Mouse (Mus musculus): Measurements from ENCODE around the gene Mdp1. TPM values are rescaled to one million over a fixed set of nuclear protein-coding genes. Genes with fewer than 3 reads are reported as not detected.

Mdp1 gene
- polyA plus RNA-seq, 1 experiment from 2014 or later: 64.0 TPM

DNA sequence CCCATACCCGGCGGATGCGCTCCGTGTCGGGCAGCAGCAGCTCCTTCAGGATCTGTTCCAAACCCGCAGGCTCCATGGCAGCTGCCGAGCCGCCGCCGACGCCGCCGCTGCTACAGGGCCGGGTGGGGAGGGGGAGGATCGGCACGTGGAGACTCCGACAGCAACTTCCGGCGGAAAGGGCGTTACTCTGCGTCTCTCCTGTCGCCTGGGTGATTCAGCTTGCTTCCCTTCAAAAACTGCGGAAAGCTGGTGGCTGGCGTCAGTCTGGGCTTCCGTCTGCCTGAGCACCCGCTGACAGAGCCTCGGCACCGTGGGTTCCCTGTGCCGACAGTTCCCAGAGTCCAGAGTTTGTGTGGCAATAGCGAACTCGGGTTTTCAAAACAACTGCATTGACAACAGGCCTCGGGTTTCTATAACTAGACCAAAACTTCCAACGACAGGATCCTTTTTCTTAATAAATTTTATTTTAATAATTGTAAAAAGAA is 24.7 kb downstream of the Mdp1 start, which contains the start of gene Ipo4:
Ipo4 (minus strand) TSS at position 435 of the 485 bp plus-strand sequence.
- WGBS: 2% methylated on average over 33 of the region's 33 CpGs
- Histone ChIP-seq H3K4me3 (ENCODE audit: low read depth, low read length) (peak within 1 kb of the TSS; percentile 74), H3K4me1 (ENCODE audit: control insufficient read depth, insufficient read depth, low read length) (peaks cover 4% of the 10 kb centered on the region; the same call in 1 of the 2 replicates), H3K27me3 (ENCODE audit: control insufficient read depth, insufficient read depth, low read length) (no peaks in the 10 kb centered on the region), H3K9ac (ENCODE audit: low read length) (peak within 1 kb of the TSS; percentile 75), H3K9me3 (ENCODE audit: control insufficient read depth, low read length) (no peaks in the 10 kb centered on the region), H3K36me3 (ENCODE audit: control insufficient read depth, insufficient read depth, low read length) (peaks cover 21% of the 10 kb centered on the region), H3K4me2 (ENCODE audit: low read depth, severe bottlenecking) (peak within 1 kb of the TSS; percentile 96), H3K27ac (replicated peaks; ENCODE audit: low read depth, low read length) (no peak within 1 kb of the TSS)
- DNase-seq (ENCODE audit: low spot score) (peak; percentile 91), ATAC-seq (ENCODE audit: insufficient number of reproducible peaks, low FRiP score, low TSS enrichment, low read depth) (peak; percentile 74)

DNA sequence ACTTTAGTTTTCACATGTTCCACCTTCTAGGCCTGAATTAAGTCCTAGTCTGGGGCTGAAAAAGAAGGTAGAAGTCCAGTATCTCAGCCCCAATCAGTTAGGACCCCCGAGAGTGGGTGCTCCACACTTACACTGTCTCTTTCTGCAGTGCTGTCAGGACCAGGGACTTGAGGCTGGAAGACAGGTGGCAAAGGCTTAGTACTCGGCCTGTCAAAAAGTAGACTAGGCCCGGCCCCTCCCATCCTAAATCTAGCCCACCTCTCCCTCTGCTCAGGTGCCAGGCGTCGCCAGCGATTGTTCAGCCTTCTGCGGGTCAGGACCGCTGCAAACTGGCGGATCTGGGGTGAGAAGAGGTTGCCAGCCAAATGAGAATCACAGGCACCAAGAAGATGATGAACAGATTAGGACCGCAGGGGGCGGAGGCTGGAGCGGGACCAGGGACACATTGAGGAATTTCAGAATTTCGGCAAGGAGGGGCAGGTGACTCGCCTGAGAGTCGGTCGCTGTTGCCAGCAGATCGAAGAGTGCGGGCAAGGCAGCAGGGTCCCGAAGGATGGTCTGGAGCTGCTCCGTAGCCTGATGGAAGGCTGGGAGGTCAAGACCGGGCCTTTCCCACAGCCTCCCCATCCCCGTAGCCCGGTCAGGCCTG is 25.3 kb downstream of the Mdp1 start:
- peaks cover 24% of the 10 kb centered on the region for H3K36me3 ChIP-seq (ENCODE audit: control insufficient read depth, insufficient read depth, low read length)
- H3K27ac ChIP-seq (replicated peaks; ENCODE audit: low read depth, low read length): no peak overlapping the region
- ATAC-seq (ENCODE audit: insufficient number of reproducible peaks, low FRiP score, low TSS enrichment, low read depth) (peak; percentile 76), DNase-seq (ENCODE audit: low spot score) (no peak)
- H3K4me1 ChIP-seq (ENCODE audit: control insufficient read depth, insufficient read depth, low read length): peaks cover 4% of the 10 kb centered on the region; the same call in 1 of the 2 replicates
- no peaks in the 10 kb centered on the region for H3K27me3 ChIP-seq (ENCODE audit: control insufficient read depth, insufficient read depth, low read length)
- WGBS: 3% methylated on average over 23 of the region's 23 CpGs
- H3K9me3 ChIP-seq (ENCODE audit: control insufficient read depth, low read length): no peaks in the 10 kb centered on the region
- peak overlapping the region; percentile 74 for H3K4me3 ChIP-seq (ENCODE audit: low read depth, low read length)
- H3K4me2 ChIP-seq (ENCODE audit: low read depth, severe bottlenecking): peak overlapping the region; percentile 96
- peak overlapping the region; percentile 75 for H3K9ac ChIP-seq (ENCODE audit: low read length)

GRCm38 (mm10) chr14:55629312-55629711 is 31.0 kb downstream of the Mdp1 start:
- H3K36me3 ChIP-seq (ENCODE audit: control insufficient read depth, insufficient read depth, low read length): peaks cover 42% of the 10 kb centered on the region
- 57% methylated on average over 5 of the region's 5 CpGs for WGBS
- H3K9ac ChIP-seq (ENCODE audit: low read length): no peak overlapping the region
- no peak overlapping the region for H3K27ac ChIP-seq (replicated peaks; ENCODE audit: low read depth, low read length)
- ATAC-seq (ENCODE audit: insufficient number of reproducible peaks, low FRiP score, low TSS enrichment, low read depth): no peak
- DNase-seq (ENCODE audit: low spot score): peak; percentile 42
- H3K9me3 ChIP-seq (ENCODE audit: control insufficient read depth, low read length): no peaks in the 10 kb centered on the region
- H3K4me1 ChIP-seq (ENCODE audit: control insufficient read depth, insufficient read depth, low read length): no peaks in the 10 kb centered on the region
- no peaks in the 10 kb centered on the region for H3K27me3 ChIP-seq (ENCODE audit: control insufficient read depth, insufficient read depth, low read length)
- no peak overlapping the region for H3K4me3 ChIP-seq (ENCODE audit: low read depth, low read length)
- no peak overlapping the region for H3K4me2 ChIP-seq (ENCODE audit: low read depth, severe bottlenecking)

DNA sequence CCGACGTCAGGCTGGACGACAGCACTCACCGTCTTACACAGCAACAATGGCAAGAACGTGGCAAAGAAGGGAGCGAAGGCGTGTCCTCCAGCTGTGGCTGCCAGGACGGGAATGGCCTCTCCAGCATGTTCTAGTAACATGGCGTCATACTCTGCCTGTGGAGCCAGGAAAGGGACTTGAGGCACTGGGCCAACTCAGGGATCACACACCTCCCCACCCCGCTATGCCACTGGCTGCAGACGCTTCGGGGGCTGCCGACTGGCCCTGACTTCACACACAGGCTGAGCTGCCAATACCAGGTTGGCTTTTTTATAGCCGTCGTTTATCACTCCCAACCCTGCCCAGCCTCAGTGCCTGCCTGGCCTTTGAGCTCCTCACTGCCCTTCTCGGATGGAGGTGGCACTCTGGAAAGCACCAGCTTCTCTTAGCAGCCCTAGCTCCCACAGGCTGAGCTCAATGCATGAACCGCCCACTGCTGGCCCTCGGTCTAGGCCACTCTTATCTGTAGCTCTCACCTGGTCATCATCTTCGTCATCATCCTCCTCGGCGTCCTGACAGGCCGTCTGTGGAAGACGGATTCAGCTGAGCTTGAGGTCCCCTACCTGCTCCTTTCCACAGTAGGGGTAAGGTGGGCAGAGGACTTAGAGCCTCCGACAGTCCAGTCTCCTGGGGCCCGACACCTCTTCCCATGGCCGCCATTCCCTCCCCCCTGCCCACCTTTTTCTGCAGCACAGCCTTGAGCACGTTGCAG is 32.1 kb downstream of the Mdp1 start:
- 78% methylated on average over 27 of the region's 27 CpGs for WGBS
- H3K27me3 ChIP-seq (ENCODE audit: control insufficient read depth, insufficient read depth, low read length): no peaks in the 10 kb centered on the region

GRCm38 (mm10) chr14:55618486-55619195 is 41.7 kb downstream of the Mdp1 start:
- Histone ChIP-seq H3K4me2 (ENCODE audit: low read depth, severe bottlenecking) (peak overlapping the region; percentile 42), H3K9ac (ENCODE audit: low read length) (0 out of 2 replicates have a peak overlapping the region, but pooled peaks have one; percentile 1), H3K27me3 (ENCODE audit: control insufficient read depth, insufficient read depth, low read length) (no peaks in the 10 kb centered on the region), H3K4me3 (ENCODE audit: low read depth, low read length) (peak overlapping the region; percentile 14), H3K36me3 (ENCODE audit: control insufficient read depth, insufficient read depth, low read length) (no peaks in the 10 kb centered on the region), H3K4me1 (ENCODE audit: control insufficient read depth, insufficient read depth, low read length) (no peaks in the 10 kb centered on the region), H3K27ac (replicated peaks; ENCODE audit: low read depth, low read length) (no peak overlapping the region), H3K9me3 (ENCODE audit: control insufficient read depth, low read length) (no peaks in the 10 kb centered on the region)
- 41% methylated on average over 22 of the region's 22 CpGs for WGBS
- ATAC-seq (ENCODE audit: insufficient number of reproducible peaks, low FRiP score, low TSS enrichment, low read depth): no peak
- no peak for DNase-seq (ENCODE audit: low spot score)

More for the DNA sequence above, 32.1 kb downstream of the Mdp1 start:
- Histone ChIP-seq H3K4me3 (ENCODE audit: low read depth, low read length) (no peak overlapping the region), H3K9ac (ENCODE audit: low read length) (no peak overlapping the region), H3K4me2 (ENCODE audit: low read depth, severe bottlenecking) (no peak overlapping the region), H3K9me3 (ENCODE audit: control insufficient read depth, low read length) (no peaks in the 10 kb centered on the region), H3K36me3 (ENCODE audit: control insufficient read depth, insufficient read depth, low read length) (peaks cover 42% of the 10 kb centered on the region), H3K27ac (replicated peaks; ENCODE audit: low read depth, low read length) (no peak overlapping the region), H3K4me1 (ENCODE audit: control insufficient read depth, insufficient read depth, low read length) (no peaks in the 10 kb centered on the region)
- ATAC-seq (ENCODE audit: insufficient number of reproducible peaks, low FRiP score, low TSS enrichment, low read depth) (no peak), DNase-seq (ENCODE audit: low spot score) (no peak)

- Histone ChIP-seq H3K9ac (ENCODE audit: low read length) (0 out of 2 replicates have a peak within 1 kb of the TSS, but pooled peaks have one; percentile 1), H3K27me3 (ENCODE audit: control insufficient read depth, insufficient read depth, low read length) (no peaks in the 10 kb centered on the region), H3K4me3 (ENCODE audit: low read depth, low read length) (peak within 1 kb of the TSS; percentile 14), H3K4me2 (ENCODE audit: low read depth, severe bottlenecking) (peak within 1 kb of the TSS; percentile 42), H3K9me3 (ENCODE audit: control insufficient read depth, low read length) (no peaks in the 10 kb centered on the region), H3K36me3 (ENCODE audit: control insufficient read depth, insufficient read depth, low read length) (no peaks in the 10 kb centered on the region), H3K4me1 (ENCODE audit: control insufficient read depth, insufficient read depth, low read length) (no peaks in the 10 kb centered on the region), H3K27ac (replicated peaks; ENCODE audit: low read depth, low read length) (no peak within 1 kb of the TSS)
- WGBS: 8% methylated on average over 21 of the region's 21 CpGs
- peak; percentile 70 for DNase-seq (ENCODE audit: low spot score)
- ATAC-seq (ENCODE audit: insufficient number of reproducible peaks, low FRiP score, low TSS enrichment, low read depth): peak; percentile 86
Observed at GRCm38 (mm10) chr14:55617822-55618221, 42.5 kb downstream of the Mdp1 start, which contains the start of gene Rec8. TSS of gene Rec8 (plus strand) at chr14:55618037.

- Histone ChIP-seq H3K27me3 (ENCODE audit: control insufficient read depth, insufficient read depth, low read length) (no peaks in the 10 kb centered on the region), H3K9me3 (ENCODE audit: control insufficient read depth, low read length) (no peaks in the 10 kb centered on the region), H3K36me3 (ENCODE audit: control insufficient read depth, insufficient read depth, low read length) (no peaks in the 10 kb centered on the region), H3K27ac (replicated peaks; ENCODE audit: low read depth, low read length) (no peak overlapping the region), H3K4me2 (ENCODE audit: low read depth, severe bottlenecking) (no peak overlapping the region), H3K4me1 (ENCODE audit: control insufficient read depth, insufficient read depth, low read length) (no peaks in the 10 kb centered on the region), H3K9ac (ENCODE audit: low read length) (no peak overlapping the region), H3K4me3 (ENCODE audit: low read depth, low read length) (no peak overlapping the region)
- DNase-seq (ENCODE audit: low spot score): no peak
- 78% methylated on average over 2 of the region's 2 CpGs for WGBS
- no peak for ATAC-seq (ENCODE audit: insufficient number of reproducible peaks, low FRiP score, low TSS enrichment, low read depth)
Observed at GRCm38 (mm10) chr14:55616844-55617243, 43.5 kb downstream of the Mdp1 start.

DNA sequence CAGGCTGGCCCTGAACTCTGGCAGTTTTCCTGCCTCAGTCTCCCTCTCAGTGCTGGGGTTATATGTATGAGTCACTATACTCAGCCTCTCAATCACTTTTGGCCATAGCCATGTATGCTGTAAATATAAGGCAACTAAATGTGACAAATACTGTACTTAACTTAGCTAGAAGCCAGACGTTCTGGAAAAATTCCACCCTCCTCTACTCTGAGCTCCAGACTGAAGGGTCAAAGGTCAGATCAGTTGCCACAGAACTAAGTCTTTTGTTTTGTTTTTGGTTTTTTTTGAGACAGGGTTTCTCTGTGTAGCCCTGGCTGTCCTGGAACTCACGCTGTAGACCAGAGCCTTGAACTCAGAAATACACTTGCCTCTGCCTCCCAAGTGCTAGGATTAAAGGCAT is 44.4 kb downstream of the Mdp1 start:
- WGBS: 58% methylated on average over 2 of the region's 2 CpGs
- DNase-seq (ENCODE audit: low spot score) (no peak), ATAC-seq (ENCODE audit: insufficient number of reproducible peaks, low FRiP score, low TSS enrichment, low read depth) (no peak)
- Histone ChIP-seq H3K27ac (replicated peaks; ENCODE audit: low read depth, low read length) (no peak overlapping the region), H3K27me3 (ENCODE audit: control insufficient read depth, insufficient read depth, low read length) (no peaks in the 10 kb centered on the region), H3K4me2 (ENCODE audit: low read depth, severe bottlenecking) (no peak overlapping the region), H3K9me3 (ENCODE audit: control insufficient read depth, low read length) (no peaks in the 10 kb centered on the region), H3K4me3 (ENCODE audit: low read depth, low read length) (no peak overlapping the region), H3K4me1 (ENCODE audit: control insufficient read depth, insufficient read depth, low read length) (no peaks in the 10 kb centered on the region), H3K36me3 (ENCODE audit: control insufficient read depth, insufficient read depth, low read length) (no peaks in the 10 kb centered on the region), H3K9ac (ENCODE audit: low read length) (no peak overlapping the region)

All from limb, embryonic 11.5 days (tissue).